ENCODE assay signal across 8 mouse cellular contexts in genomic region chr19:53105374-53106090, GRCm38 (mm10). TPM values are rescaled to one million over a fixed set of nuclear protein-coding genes. Genes with fewer than 3 reads are reported as not detected.
DNase-seq lines count a peak whose midpoint lies in the region; ATAC-seq lines count a peak whose summit lies in the region.

No protein-coding gene starts in this region.

- no peaks in the 10 kb centered on the region for H3K36me3 ChIP-seq in lung, embryonic 15.5 days

- H3K4me3 ChIP-seq in lung, embryonic 15.5 days = 0 out of 2 replicates have a peak overlapping the region, but pooled peaks have one; percentile 10

- peak overlapping the region; percentile 62 for H3K27ac ChIP-seq in lung, embryonic 15.5 days

- intact Hi-C loops in gastrocnemius, postnatal 14 days (cut with DNase I; ENCODE audit: low total_unique reads) = no loop called here

- H3K4me2 ChIP-seq in lung, embryonic 15.5 days = peak overlapping the region; percentile 41; the same call in 1 of the 2 replicates

- peak; percentile 77 for ATAC-seq in lung, embryonic 15.5 days (ENCODE audit: borderline replicate concordance, extremely low read depth, low FRiP score, low TSS enrichment)
- no peak for ATAC-seq in activated CD4-positive, CD25-positive, alpha-beta regulatory T cell, adult 4 months

- no peaks in the 10 kb centered on the region for H3K9me3 ChIP-seq in lung, embryonic 15.5 days

- WGBS in lung, embryonic 15.5 days = 33% methylated on average over 26 of the region's 26 CpGs

- no peaks in the 10 kb centered on the region for H3K27me3 ChIP-seq in lung, embryonic 15.5 days

- H3K9ac ChIP-seq in lung, embryonic 15.5 days = no peak overlapping the region

- H3K4me1 ChIP-seq in lung, embryonic 15.5 days = peaks cover 52% of the 10 kb centered on the region

- DNase-seq in 3T3-L1 (ENCODE audit: low read depth, low spot score) (peak; percentile 25), adipocyte (ENCODE audit: low spot score) (peak; percentile 46)
- peak; percentile 60 for DNase-seq in gastrocnemius, postnatal 14 days
- peak; percentile 94 for DNase-seq in kidney, adult 9 months
- peak; percentile 75 for DNase-seq in urinary bladder, postnatal 25 days (ENCODE audit: low spot score)
- DNase-seq in left cerebral cortex, adult 9 months (ENCODE audit: low spot score in 2 of 2) = no peak

RNA-seq across cellular contexts. Expression of gene Add3, which starts 34.7 kb away (rescaled TPM):
- 10 to 100 TPM; 31.6 to 45.4 TPM for total RNA-seq in gastrocnemius, postnatal 14 days (2021)
- polyA plus RNA-seq in lung, embryonic 15.5 days (2015; fragmentation: Nextera tagmentation; extraction: Ambion mirVana) = 106 and 109 TPM in 2 replicates
- 100 to 1,000 TPM; 113 to 128 TPM for polyA plus RNA-seq in activated CD4-positive, CD25-positive, alpha-beta regulatory T cell, adult 4 months (2017; shearing (Covaris generic))

Comparison
In these comparisons a context has a peak if more than half of its experiments do, and no peak if none do; other contexts are left out.
1. DNase-seq: peak in 3T3-L1 (single experiment), adipocyte (single experiment), gastrocnemius, postnatal 14 days (single experiment), kidney, adult 9 months (single experiment) and urinary bladder, postnatal 25 days (single experiment); none in left cerebral cortex, adult 9 months (0 of 2).